Mouse (Mus musculus) stomach, postnatal 0 days (tissue): ENCODE measurements around the gene St13. TPM values are rescaled to one million over a fixed set of nuclear protein-coding genes. Genes with fewer than 3 reads are reported as not detected.

Source experiments
- ATAC-seq: fragments of 200-750 bp; cut with Nextera tagmentation; 2 replicates; pipeline ENCODE4 v1.8.0; 2017; ENCODE audit not compliant: low FRiP score, low TSS enrichment
- DNase-seq: peaks from one replicate; pipeline ENCODE4 v3.0.0-alpha.2; 2016; ENCODE audit warnings: low spot score
- H3K27ac ChIP-seq: fragments of 300-500 bp; sonication (generic); replicated peaks from 2 replicates; pipeline ENCODE4 v1.5.1; 2014; ENCODE audit warnings: mild to moderate bottlenecking, control low read depth
- H3K27me3 ChIP-seq: fragments of 300-500 bp; sonication (generic); 2 replicates; pipeline ENCODE4 v1.6.1; 2014; ENCODE audit warnings: low read length; ENCODE audit not compliant: control insufficient read depth, insufficient read depth
- H3K36me3 ChIP-seq: fragments of 300-500 bp; sonication (generic); 2 replicates; pipeline ENCODE4 v1.6.1; 2014; ENCODE audit warnings: low read length, mixed read lengths; ENCODE audit not compliant: control insufficient read depth, insufficient read depth
- H3K4me1 ChIP-seq: fragments of 300-500 bp; sonication (generic); replicated peaks from 2 replicates; pipeline ENCODE4 v1.6.1; 2014; ENCODE audit warnings: antibody characterized with exemption; ENCODE audit not compliant: control insufficient read depth, insufficient read depth
- H3K4me2 ChIP-seq: fragments of 300-500 bp; sonication (generic); replicated peaks from 2 replicates; pipeline ENCODE4 v1.6.1; 2014; ENCODE audit warnings: low read depth, mild to moderate bottlenecking, control low read depth, moderate library complexity
- H3K4me3 ChIP-seq: fragments of 300-500 bp; sonication (generic); 2 replicates; pipeline ENCODE4 v1.5.1; 2014; ENCODE audit warnings: low read depth, low read length, control low read depth
- H3K9ac ChIP-seq: fragments of 300-500 bp; sonication (generic); 2 replicates; pipeline ENCODE4 v1.6.1; 2014; ENCODE audit warnings: mild to moderate bottlenecking, low read length, control low read depth, mixed read lengths
- H3K9me3 ChIP-seq: fragments of 300-500 bp; sonication (generic); 2 replicates; pipeline ENCODE4 v1.6.1; 2016; ENCODE audit warnings: low read length; ENCODE audit not compliant: control insufficient read depth
- CTCF ChIP-seq: IDR thresholded peaks from 2 replicates; pipeline ENCODE4 v1.5.1; 2016; ENCODE audit warnings: antibody characterized with exemption, low read depth, mild to moderate bottlenecking, moderate library complexity
- EP300 ChIP-seq: optimal IDR thresholded peaks from 2 replicates; pipeline ENCODE3; 2016; ENCODE audit warnings: antibody characterized with exemption
- WGBS: fragments of 180-500 bp; shearing (Covaris S2); extraction: QIAGEN DNeasy Blood & Tissue Kit; methylation state at CpG from one replicate; pipeline ENCODE4 v1.1.7; 2014; 5-methylcytosine and 5-hydroxymethylcytosine counted together
- polyA plus RNA-seq: library from polyadenylated mRNA; unstranded; fragments of >200 nt; fragmentation: Nextera tagmentation; extraction: Ambion mirVana; gene quantifications from 2 replicates; pipeline ENCODE4 v1.2.1, GENCODE M21; 2015

St13 gene
- polyA plus RNA-seq, 1 experiment from 2014 or later = 80.2 TPM

- TF ChIP-seq EP300 (no peak), CTCF (no peak)
- no peaks in the 10 kb centered on the region for H3K27me3 ChIP-seq
- 0 out of 2 replicates have a peak, but pooled peaks cover 4% of the 10 kb centered on the region for H3K4me1 ChIP-seq
- WGBS = 65% methylated on average over 3 of the region's 3 CpGs
- DNase-seq = no peak
- no peak overlapping the region for H3K27ac ChIP-seq
- H3K9me3 ChIP-seq = no peaks in the 10 kb centered on the region
- H3K36me3 ChIP-seq = no peaks in the 10 kb centered on the region; the same call in 1 of the 2 replicates
- no peak overlapping the region; the same call in 1 of the 2 replicates for H3K4me2 ChIP-seq
- no peak overlapping the region for H3K4me3 ChIP-seq
- no peak overlapping the region for H3K9ac ChIP-seq
- ATAC-seq = no peak
Measured at GRCm38 (mm10) chr15:81358943-81359342, 40.9 kb downstream of the St13 start.

GRCm38 (mm10) chr15:81356946-81357345, 42.9 kb downstream of the St13 start:
- 0 out of 2 replicates have a peak, but pooled peaks cover 4% of the 10 kb centered on the region for H3K4me1 ChIP-seq
- ATAC-seq = no peak
- H3K9me3 ChIP-seq = no peaks in the 10 kb centered on the region
- no peaks in the 10 kb centered on the region for H3K27me3 ChIP-seq
- no peak overlapping the region for H3K9ac ChIP-seq
- DNase-seq = no peak
- no peaks in the 10 kb centered on the region for H3K36me3 ChIP-seq
- TF ChIP-seq CTCF (no peak), EP300 (no peak)
- peak overlapping the region; percentile 11; the same call in 1 of the 2 replicates for H3K4me2 ChIP-seq
- no peak overlapping the region for H3K4me3 ChIP-seq
- 36% methylated on average over 5 of the region's 5 CpGs for WGBS
- H3K27ac ChIP-seq = peak overlapping the region; percentile 63

- WGBS = 71% methylated on average over 3 of the region's 3 CpGs
- TF ChIP-seq EP300 (no peak), CTCF (peak; percentile 79)
- Histone ChIP-seq H3K4me1 (0 out of 2 replicates have a peak, but pooled peaks cover 4% of the 10 kb centered on the region), H3K4me2 (no peak overlapping the region), H3K9ac (no peak overlapping the region), H3K27me3 (no peaks in the 10 kb centered on the region), H3K9me3 (no peaks in the 10 kb centered on the region), H3K36me3 (no peaks in the 10 kb centered on the region), H3K27ac (no peak overlapping the region), H3K4me3 (no peak overlapping the region)
- ATAC-seq = peak; percentile 49; the same call in 1 of the 2 replicates
- peak; percentile 72 for DNase-seq
Measured at GRCm38 (mm10) chr15:81355146-81355761, 44.6 kb downstream of the St13 start.

- Histone ChIP-seq H3K27ac (no peak overlapping the region), H3K27me3 (no peaks in the 10 kb centered on the region), H3K4me3 (no peak overlapping the region), H3K36me3 (no peaks in the 10 kb centered on the region), H3K4me2 (no peak overlapping the region), H3K4me1 (no peaks in the 10 kb centered on the region), H3K9me3 (no peaks in the 10 kb centered on the region), H3K9ac (no peak overlapping the region)
- DNase-seq (peak; percentile 31), ATAC-seq (no peak)
- TF ChIP-seq EP300 (no peak), CTCF (peak; percentile 62)
- 52% methylated on average over 1 of the region's 1 CpGs for WGBS
Measured at GRCm38 (mm10) chr15:81352638-81353037, 47.2 kb downstream of the St13 start.

GRCm38 (mm10) chr15:81350401-81350800, 49.5 kb downstream of the St13 start:
- Histone ChIP-seq H3K27ac (0 out of 2 replicates have a peak overlapping the region, but pooled peaks have one; percentile 45), H3K4me2 (no peak overlapping the region), H3K4me1 (no peaks in the 10 kb centered on the region), H3K36me3 (no peaks in the 10 kb centered on the region), H3K9ac (no peak overlapping the region), H3K9me3 (no peaks in the 10 kb centered on the region), H3K4me3 (no peak overlapping the region), H3K27me3 (no peaks in the 10 kb centered on the region)
- no peak for TF ChIP-seq CTCF
- TF ChIP-seq EP300 = no peak
- 22% methylated on average over 1 of the region's 1 CpGs for WGBS
- DNase-seq = no peak
- no peak for ATAC-seq

GRCm38 (mm10) chr15:81348366-81348765, 51.5 kb downstream of the St13 start:
- Histone ChIP-seq H3K4me3 (no peak overlapping the region), H3K9me3 (no peaks in the 10 kb centered on the region), H3K4me2 (no peak overlapping the region), H3K9ac (no peak overlapping the region), H3K4me1 (no peaks in the 10 kb centered on the region), H3K27me3 (no peaks in the 10 kb centered on the region), H3K27ac (no peak overlapping the region), H3K36me3 (no peaks in the 10 kb centered on the region)
- WGBS = 31% methylated on average over 2 of the region's 2 CpGs
- ATAC-seq = no peak
- no peak for DNase-seq
- TF ChIP-seq CTCF (no peak), EP300 (no peak)
